Mouse (Mus musculus) heart, postnatal 25 days (tissue): Measurements from ENCODE around the gene Ctdspl. TPM values are rescaled to one million over a fixed set of nuclear protein-coding genes. Genes with fewer than 3 reads are reported as not detected.

ENCODE experiments used
- DNase-seq: peaks from one replicate; pipeline ENCODE4 v3.0.0; 2022; ENCODE audit warnings: low spot score
- intact Hi-C: fragments of 180-260 bp; cut with DNase I; formaldehyde crosslinking; loops from one replicate; pipeline ENCODE4 v1.15.1; 2025
- total RNA-seq, 2 experiments: library from RNA; stranded (reverse); gene quantifications; 2 replicates each; pipeline ENCODE4 v1.2.3; 2021

The Ctdspl gene
- total RNA-seq, 2 experiments from 2014 or later, result 10.1 to 12.7 TPM

GRCm38 (mm10) chr9:118942030-118942429 is 15.8 kb downstream of the Ctdspl start:
- DNase-seq, result no peak

DNA sequence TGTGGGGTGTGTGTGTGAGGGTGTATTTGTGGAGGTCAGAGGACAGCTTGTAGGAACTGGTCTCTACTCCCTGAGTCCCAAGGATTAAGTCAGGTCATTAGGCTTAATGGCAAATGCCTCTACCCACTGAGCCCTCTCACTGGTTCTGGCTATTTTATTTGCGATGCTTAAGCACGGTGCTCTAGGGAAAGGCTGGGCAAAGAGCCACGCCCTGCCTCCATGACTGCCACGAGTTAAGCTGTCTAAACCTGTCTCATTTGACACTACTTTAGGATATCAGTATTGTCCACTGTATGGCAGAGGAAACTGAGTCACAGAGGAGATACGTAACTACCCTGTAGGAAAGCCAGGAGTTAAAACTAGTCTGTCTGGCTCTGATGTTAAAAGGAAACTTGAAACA is 17.7 kb downstream of the Ctdspl start:
- no peak for DNase-seq
- intact Hi-C loops, result no loop called here

More at GRCm38 (mm10) chr9:118942030-118942429, 15.8 kb downstream of the Ctdspl start:
- intact Hi-C loops, result no loop called here

DNA sequence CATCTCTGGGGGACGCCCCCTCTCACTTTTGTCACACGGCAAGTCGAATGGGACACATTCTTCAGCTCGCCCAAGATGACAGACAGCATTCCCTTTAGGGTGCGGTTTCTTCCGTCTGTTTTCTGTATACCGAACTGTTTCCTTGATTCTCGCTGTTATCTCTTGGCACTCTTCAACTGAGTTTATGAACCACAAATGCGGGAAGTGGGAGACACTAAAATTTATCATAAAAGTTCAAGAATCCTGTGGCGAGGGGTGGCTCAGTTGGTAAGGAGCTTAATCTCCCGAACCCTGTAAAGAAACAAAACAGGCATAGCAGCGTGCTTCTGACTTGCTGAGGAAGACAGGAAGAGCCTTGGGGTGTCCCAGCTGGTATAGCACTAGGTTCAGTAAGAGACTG is 18.1 kb downstream of the Ctdspl start:
- no peak for DNase-seq
- intact Hi-C loops, result no loop called here

- intact Hi-C loops, result no loop called here
- no peak for DNase-seq
Observed at GRCm38 (mm10) chr9:118948486-118948885, 22.2 kb downstream of the Ctdspl start.

DNA sequence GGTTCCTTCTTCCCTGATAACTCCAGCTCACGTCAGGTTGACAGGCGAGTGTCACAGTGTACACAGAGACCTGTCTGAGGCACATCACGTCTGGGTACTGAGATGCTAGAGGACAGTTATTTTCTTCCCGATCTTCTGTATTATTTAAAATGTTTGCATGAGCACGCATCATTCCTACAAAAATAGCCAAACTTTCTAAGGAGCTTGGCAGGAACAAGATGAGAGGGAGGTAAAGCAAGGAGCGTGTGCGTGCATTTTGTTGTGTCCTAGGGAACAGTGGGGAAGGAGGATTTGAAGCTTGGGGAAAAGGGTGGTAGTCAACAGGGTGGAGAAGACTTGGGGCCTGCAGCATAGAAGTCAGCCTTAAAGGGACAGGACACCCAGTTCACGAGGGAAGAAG is 22.9 kb downstream of the Ctdspl start:
- intact Hi-C loops, result no loop called here
- DNase-seq, result no peak

- intact Hi-C loops, result no loop called here
- no peak for DNase-seq
Observed at GRCm38 (mm10) chr9:118949654-118950053, 23.4 kb downstream of the Ctdspl start.

- no peak for DNase-seq
- intact Hi-C loops, result no loop called here
Observed at GRCm38 (mm10) chr9:118950061-118950460, 23.8 kb downstream of the Ctdspl start.

GRCm38 (mm10) chr9:118950751-118951150 is 24.5 kb downstream of the Ctdspl start:
- intact Hi-C loops, result no loop called here
- DNase-seq, result no peak

- no peak for DNase-seq
- intact Hi-C loops, result no loop called here
Observed at GRCm38 (mm10) chr9:118951381-118951780, 25.1 kb downstream of the Ctdspl start.

DNA sequence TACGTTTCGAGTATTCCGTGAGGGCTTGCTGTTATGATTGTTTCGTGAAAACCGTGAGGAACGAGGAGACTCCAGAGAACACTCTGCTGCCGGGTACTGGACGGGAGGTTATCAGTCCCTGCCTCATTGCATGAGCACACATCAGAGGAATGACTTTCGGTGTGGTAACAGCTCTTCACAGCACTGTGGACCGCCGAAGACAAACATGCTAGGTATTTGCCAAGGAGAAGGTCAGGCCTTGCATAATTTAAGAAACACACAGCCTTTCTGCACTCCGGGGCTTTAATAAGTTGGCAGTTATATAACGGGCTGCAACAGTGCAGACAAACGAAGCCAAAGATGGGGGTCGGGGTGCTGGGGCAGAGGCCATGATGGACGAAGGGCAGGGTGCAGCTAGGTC is 25.9 kb downstream of the Ctdspl start:
- intact Hi-C loops, result no loop called here
- DNase-seq, result peak; percentile 46

- intact Hi-C loops, result no loop called here
Observed at GRCm38 (mm10) chr9:118953465-118954194, 27.4 kb downstream of the Ctdspl start.

DNA sequence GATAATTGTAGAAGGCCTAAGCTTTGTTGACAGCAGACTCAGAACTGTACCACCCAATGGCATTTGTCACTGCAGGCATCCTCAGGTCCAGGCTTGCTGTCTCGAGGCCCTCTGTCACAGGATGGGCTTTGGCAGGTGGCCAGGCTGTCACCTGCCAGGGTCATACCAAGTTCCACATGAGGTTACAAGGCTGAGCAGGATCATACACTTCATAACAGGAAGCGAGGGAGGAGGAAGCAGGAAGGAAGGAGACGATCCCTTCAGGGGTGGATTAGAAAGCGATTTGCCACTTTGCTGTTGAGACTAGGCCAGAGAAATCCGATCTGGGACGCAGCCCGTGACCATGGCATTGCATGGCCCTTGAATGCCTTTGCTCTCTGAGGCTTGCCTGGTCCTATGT is 32.5 kb downstream of the Ctdspl start:
- intact Hi-C loops, result no loop called here
- DNase-seq, result no peak

More at GRCm38 (mm10) chr9:118953465-118954194, 27.4 kb downstream of the Ctdspl start:
- no peak for DNase-seq

DNA sequence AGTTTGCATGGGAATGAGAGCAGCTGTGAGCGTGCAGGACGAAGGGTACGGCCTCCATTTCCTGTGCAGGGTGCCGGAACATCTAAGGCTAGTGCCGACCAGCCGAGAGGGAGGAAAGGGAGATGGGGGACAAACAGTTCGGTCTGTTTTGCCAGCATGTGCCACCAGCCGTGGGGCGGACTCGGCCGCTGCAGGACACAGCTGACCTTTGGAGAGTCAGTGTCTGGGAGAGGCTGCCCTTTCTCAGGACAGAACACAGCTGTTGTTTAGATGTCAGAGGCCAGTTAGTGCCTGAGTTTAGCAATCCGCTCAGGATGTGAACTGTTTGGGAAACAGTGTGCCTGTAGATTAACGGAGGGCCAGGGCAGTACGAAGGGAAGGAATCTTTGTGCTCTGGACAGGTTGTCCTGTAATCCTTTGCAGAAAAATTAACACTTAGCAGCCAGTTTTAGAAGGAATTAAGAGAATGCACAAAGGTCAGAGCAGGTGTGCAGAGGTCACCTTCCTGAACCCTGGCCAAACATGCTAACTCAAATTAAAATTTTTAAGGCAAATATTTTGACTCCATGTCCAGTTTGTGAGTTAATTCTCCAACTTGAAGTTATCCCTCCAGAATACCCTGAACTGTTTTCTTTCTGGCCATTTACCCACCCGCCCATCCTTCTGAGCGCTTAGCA is 34.3 kb downstream of the Ctdspl start:
- peak; percentile 56 for DNase-seq
- intact Hi-C loops, result loop anchor here (1.0 kb wide), 1 partner anchor 10 kb away; no protein-coding TSS in a partner anchor

DNA sequence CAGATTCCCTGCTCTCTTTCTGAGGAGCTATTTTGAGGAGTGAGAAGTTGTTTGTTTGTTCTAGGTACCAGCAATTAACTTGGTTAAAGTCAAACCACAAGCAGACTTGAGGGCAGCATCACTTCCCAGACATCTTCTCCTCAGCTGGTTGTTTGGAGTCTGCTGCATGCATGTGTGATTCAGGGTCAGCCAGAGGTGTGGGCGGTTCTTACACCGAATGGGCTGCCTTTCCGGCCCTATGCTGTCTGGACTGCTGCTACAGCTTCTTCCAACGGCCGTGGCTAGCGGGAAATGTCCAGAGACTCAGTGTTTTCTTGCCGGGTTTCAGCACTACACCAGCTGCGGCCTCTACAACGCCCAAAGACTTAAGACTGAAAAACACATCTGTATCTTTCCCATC is 36.9 kb downstream of the Ctdspl start:
- intact Hi-C loops, result no loop called here
- DNase-seq, result no peak

- intact Hi-C loops, result no loop called here
- no peak for DNase-seq
Observed at GRCm38 (mm10) chr9:118964263-118965034, 38.2 kb downstream of the Ctdspl start.

GRCm38 (mm10) chr9:118969810-118970209 is 43.6 kb downstream of the Ctdspl start:
- no peak for DNase-seq
- intact Hi-C loops, result loop anchor here (1.0 to 10.0 kb wide), 2 partner anchors 9 to 65 kb away; no protein-coding TSS in a partner anchor

GRCm38 (mm10) chr9:118973028-118973427 is 46.8 kb downstream of the Ctdspl start:
- DNase-seq, result no peak
- intact Hi-C loops, result loop anchor here (10.0 kb wide), 1 partner anchor 62 kb away; no protein-coding TSS in a partner anchor

DNA sequence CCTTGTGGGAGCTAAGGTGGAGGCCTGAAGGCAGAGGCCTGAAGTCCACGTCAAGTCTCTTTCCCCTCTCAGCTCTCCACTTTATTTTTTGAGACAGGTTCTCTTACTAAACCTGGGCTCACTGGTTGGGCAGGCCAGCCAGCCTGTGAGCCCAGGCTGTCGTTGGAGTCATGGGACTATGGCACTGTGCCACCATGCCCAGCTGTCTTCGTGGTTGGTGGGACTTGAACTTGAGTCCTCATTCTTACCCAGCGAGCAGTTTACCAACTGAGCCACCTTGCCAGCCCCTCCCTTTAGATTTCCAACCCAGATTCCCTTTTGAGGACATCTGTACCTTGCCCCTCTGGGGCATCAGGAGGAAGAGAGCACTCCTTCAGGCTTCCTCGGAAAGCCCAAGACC is 47.3 kb downstream of the Ctdspl start:
- no peak for DNase-seq
- intact Hi-C loops, result loop anchor here (10.0 kb wide), 1 partner anchor 61 kb away; no protein-coding TSS in a partner anchor

- intact Hi-C loops, result loop anchor here (10.0 kb wide), 1 partner anchor 61 kb away; no protein-coding TSS in a partner anchor
Observed at GRCm38 (mm10) chr9:118974148-118974547, 47.9 kb downstream of the Ctdspl start.

GRCm38 (mm10) chr9:118975211-118975671 is 49.0 kb downstream of the Ctdspl start:
- DNase-seq, result no peak
- intact Hi-C loops, result loop anchor here (5.0 to 10.0 kb wide), 2 partner anchors 48 to 60 kb away; partner anchors contain the start of gene Ctdspl

More at GRCm38 (mm10) chr9:118974148-118974547, 47.9 kb downstream of the Ctdspl start:
- no peak for DNase-seq
